Mouse (Mus musculus) layer of hippocampus, postnatal 36 days (tissue): ENCODE measurements around the gene Mrgprb2. TPM values are rescaled to one million over a fixed set of nuclear protein-coding genes. Genes with fewer than 3 reads are reported as not detected.

Experiments used
- DNase-seq, 2 experiments: peaks; one replicate each; pipeline ENCODE4 v3.0.0; 2022
- total RNA-seq, 2 experiments: library from RNA; stranded (reverse); gene quantifications; 2 replicates each; pipeline ENCODE4 v1.2.3; 2021

Mrgprb2 gene
- not detected for total RNA-seq

DNA sequence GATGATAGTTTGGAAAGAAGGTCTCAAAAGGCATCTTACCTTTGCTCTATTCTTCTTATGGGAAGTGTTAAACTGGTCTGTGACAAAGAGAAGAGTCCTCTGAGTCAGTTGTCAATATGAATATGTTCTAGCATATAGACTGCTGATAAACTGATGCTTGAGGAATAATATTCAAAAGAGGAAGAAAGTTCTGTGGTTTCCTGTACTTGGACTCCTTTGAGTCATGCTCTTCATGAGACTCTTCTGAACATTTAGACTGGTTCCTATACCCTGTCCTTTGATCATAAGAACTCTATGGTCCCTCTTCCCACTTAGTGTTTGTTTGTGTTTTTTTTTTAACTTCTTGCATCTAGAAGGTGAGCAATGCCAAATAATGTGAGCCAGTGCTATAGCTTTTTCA is at the start of gene Mrgprb2:
TSS of gene Mrgprb2 (minus strand) at position 101 of the 400 bp plus-strand sequence.
- DNase-seq, result no peak

Other genes starting within 250 kb of the Mrgprb2 start
- gene Mrgprb8, start 169.6 kb downstream of the Mrgprb2 start, total RNA-seq, result not detected
- not detected for gene Mrgprb1, start 101.7 kb downstream of the Mrgprb2 start, total RNA-seq
- not detected for gene Mrgprx2, start 58.8 kb downstream of the Mrgprb2 start, total RNA-seq
- not detected for gene Mrgprb3, start 85.7 kb upstream of the Mrgprb2 start, total RNA-seq
- gene Zdhhc13, start 230.9 kb upstream of the Mrgprb2 start, total RNA-seq, result 10 to 100 TPM; 21.4 to 23.4 TPM